Mouse (Mus musculus) embryonic facial prominence, embryonic 14.5 days (tissue): Measurements from ENCODE around the gene Nt5m. TPM values are rescaled to one million over a fixed set of nuclear protein-coding genes. Genes with fewer than 3 reads are reported as not detected.

Experiments used
- ATAC-seq: fragments of 200-750 bp; cut with Nextera tagmentation; 2 replicates; pipeline ENCODE4 v1.8.0; 2017; ENCODE audit warnings: low read depth, moderate number of reproducible peaks, moderate TSS enrichment
- DNase-seq: peaks from one replicate; pipeline ENCODE4 v3.0.0-alpha.2; 2015; ENCODE audit warnings: low spot score
- H3K27ac ChIP-seq: fragments of 300-500 bp; sonication (generic); replicated peaks from 2 replicates; pipeline ENCODE4 v1.5.1; 2014; ENCODE audit warnings: low read depth, mild to moderate bottlenecking, low read length, moderate library complexity
- H3K27me3 ChIP-seq: fragments of 300-500 bp; sonication (generic); replicated peaks from 2 replicates; pipeline ENCODE4 v1.6.1; 2014; ENCODE audit warnings: low read length; ENCODE audit not compliant: control insufficient read depth, insufficient read depth
- H3K36me3 ChIP-seq: fragments of 300-500 bp; sonication (generic); 2 replicates; pipeline ENCODE4 v1.6.1; 2014; ENCODE audit warnings: low read length, mixed read lengths; ENCODE audit not compliant: control insufficient read depth, insufficient read depth
- H3K4me1 ChIP-seq: fragments of 300-500 bp; sonication (generic); 2 replicates; pipeline ENCODE4 v1.6.1; 2014; ENCODE audit warnings: antibody characterized with exemption, low read length; ENCODE audit not compliant: control insufficient read depth, insufficient read depth
- H3K4me2 ChIP-seq: fragments of 300-500 bp; sonication (generic); 2 replicates; pipeline ENCODE4 v1.6.1; 2014; ENCODE audit warnings: low read depth, mild to moderate bottlenecking, low read length, moderate library complexity, mixed read lengths
- H3K4me3 ChIP-seq: fragments of 300-500 bp; sonication (generic); 2 replicates; pipeline ENCODE4 v1.5.1; 2014; ENCODE audit warnings: low read depth, mild to moderate bottlenecking, low read length
- H3K9ac ChIP-seq: fragments of 300-500 bp; sonication (generic); 2 replicates; pipeline ENCODE4 v1.6.1; 2014; ENCODE audit warnings: low read depth, mild to moderate bottlenecking, low read length, moderate library complexity, mixed read lengths
- H3K9me3 ChIP-seq: fragments of 300-500 bp; sonication (generic); 2 replicates; pipeline ENCODE4 v1.6.1; 2016; ENCODE audit warnings: low read length; ENCODE audit not compliant: control insufficient read depth
- WGBS: fragments of 180-500 bp; shearing (Covaris S2); extraction: QIAGEN DNeasy Blood & Tissue Kit; methylation state at CpG from one replicate; pipeline ENCODE4 v1.1.7; 2014; 5-methylcytosine and 5-hydroxymethylcytosine counted together
- polyA plus RNA-seq: library from polyadenylated mRNA; unstranded; fragments of >200 nt; fragmentation: Nextera tagmentation; extraction: Ambion mirVana; gene quantifications from 2 replicates; pipeline ENCODE4 v1.2.1, GENCODE M21; 2014

Gene Nt5m
- polyA plus RNA-seq, 1 experiment from 2014 or later, result 34.6 TPM

- Histone ChIP-seq H3K9me3 (0 out of 2 replicates have a peak, but pooled peaks cover 4% of the 10 kb centered on the region), H3K4me2 (no peak overlapping the region), H3K36me3 (no peaks in the 10 kb centered on the region), H3K27ac (no peak overlapping the region), H3K4me3 (no peak overlapping the region), H3K9ac (no peak overlapping the region), H3K27me3 (no peaks in the 10 kb centered on the region), H3K4me1 (no peaks in the 10 kb centered on the region)
- ATAC-seq, result no peak
- no peak for DNase-seq
- 79% methylated on average over 5 of the region's 5 CpGs for WGBS
Observed at GRCm38 (mm10) chr11:59888151-59888550, 48.9 kb downstream of the Nt5m start.

DNA sequence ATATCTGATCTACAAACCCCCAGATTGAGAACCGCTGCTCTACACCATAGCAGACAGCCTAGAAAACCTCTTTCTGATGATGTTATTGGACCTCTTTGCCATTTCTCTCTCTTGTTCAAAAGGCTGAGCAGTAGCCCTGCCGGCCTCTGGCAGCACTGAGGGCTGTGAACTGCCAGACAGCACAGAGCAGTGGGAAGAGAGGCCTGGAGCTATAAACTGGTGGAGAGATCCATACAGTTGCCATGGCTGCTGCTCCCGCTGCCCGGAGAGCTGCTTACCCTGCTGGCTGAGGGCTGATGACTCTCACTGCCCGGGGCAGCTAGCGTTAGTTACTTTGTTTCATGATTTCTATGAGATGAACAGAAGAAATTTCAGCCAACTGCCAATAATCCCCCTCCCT is 52.6 kb downstream of the Nt5m start:
- no peaks in the 10 kb centered on the region for H3K36me3 ChIP-seq
- no peak overlapping the region for H3K27ac ChIP-seq
- H3K9me3 ChIP-seq, result 0 out of 2 replicates have a peak, but pooled peaks cover 4% of the 10 kb centered on the region
- DNase-seq (no peak), ATAC-seq (no peak)
- WGBS, result 66% methylated on average over 6 of the region's 6 CpGs
- no peaks in the 10 kb centered on the region for H3K27me3 ChIP-seq
- no peak overlapping the region for H3K4me2 ChIP-seq
- no peak overlapping the region for H3K4me3 ChIP-seq
- no peak overlapping the region for H3K9ac ChIP-seq
- H3K4me1 ChIP-seq, result 0 out of 2 replicates have a peak, but pooled peaks cover 4% of the 10 kb centered on the region

GRCm38 (mm10) chr11:59893153-59893788 is 54.0 kb downstream of the Nt5m start:
- Histone ChIP-seq H3K27me3 (no peaks in the 10 kb centered on the region), H3K9ac (no peak overlapping the region), H3K4me1 (0 out of 2 replicates have a peak, but pooled peaks cover 4% of the 10 kb centered on the region), H3K4me2 (no peak overlapping the region), H3K36me3 (no peaks in the 10 kb centered on the region), H3K27ac (no peak overlapping the region), H3K9me3 (0 out of 2 replicates have a peak, but pooled peaks cover 4% of the 10 kb centered on the region), H3K4me3 (no peak overlapping the region)
- ATAC-seq (no peak), DNase-seq (no peak)
- WGBS, result 65% methylated on average over 10 of the region's 10 CpGs

DNA sequence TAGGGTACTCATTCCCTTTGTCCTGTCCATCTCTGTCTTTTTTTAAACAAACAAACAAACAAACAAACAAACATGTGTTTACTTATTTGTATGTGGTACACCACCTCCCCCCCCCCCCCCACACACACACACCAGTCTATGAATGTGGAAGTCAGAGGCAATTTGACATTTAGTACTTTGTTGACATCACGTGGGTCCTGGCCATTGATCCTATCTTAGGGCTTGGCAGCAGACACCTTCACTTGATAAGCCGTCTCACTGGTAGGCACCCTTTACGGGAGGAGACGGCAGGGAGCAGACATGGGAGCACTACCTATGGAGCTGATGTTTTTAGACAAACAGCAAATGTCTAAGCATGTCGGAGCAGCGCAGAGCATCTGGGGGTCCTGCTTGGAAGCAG is 55.7 kb downstream of the Nt5m start:
- Histone ChIP-seq H3K27me3 (no peaks in the 10 kb centered on the region), H3K9ac (no peak overlapping the region), H3K4me3 (no peak overlapping the region), H3K36me3 (no peaks in the 10 kb centered on the region), H3K9me3 (no peaks in the 10 kb centered on the region), H3K4me1 (0 out of 2 replicates have a peak, but pooled peaks cover 4% of the 10 kb centered on the region), H3K4me2 (no peak overlapping the region), H3K27ac (no peak overlapping the region)
- ATAC-seq (no peak), DNase-seq (no peak)
- WGBS, result 62% methylated on average over 6 of the region's 6 CpGs

- no peaks in the 10 kb centered on the region for H3K9me3 ChIP-seq
- H3K27ac ChIP-seq, result no peak overlapping the region
- H3K4me3 ChIP-seq, result no peak overlapping the region
- WGBS, result 45% methylated on average over 8 of the region's 8 CpGs
- H3K4me2 ChIP-seq, result no peak overlapping the region
- 0 out of 2 replicates have a peak, but pooled peaks cover 4% of the 10 kb centered on the region for H3K4me1 ChIP-seq
- DNase-seq (no peak), ATAC-seq (no peak)
- H3K36me3 ChIP-seq, result no peaks in the 10 kb centered on the region
- no peak overlapping the region for H3K9ac ChIP-seq
- no peaks in the 10 kb centered on the region for H3K27me3 ChIP-seq
Observed at GRCm38 (mm10) chr11:59895316-59895715, 56.1 kb downstream of the Nt5m start.

- Histone ChIP-seq H3K27me3 (no peaks in the 10 kb centered on the region), H3K27ac (no peak overlapping the region), H3K4me1 (0 out of 2 replicates have a peak, but pooled peaks cover 4% of the 10 kb centered on the region), H3K4me2 (no peak overlapping the region), H3K9me3 (no peaks in the 10 kb centered on the region), H3K9ac (no peak overlapping the region), H3K36me3 (no peaks in the 10 kb centered on the region), H3K4me3 (no peak overlapping the region)
- no peak for DNase-seq
- WGBS, result 64% methylated on average over 11 of the region's 11 CpGs
- no peak for ATAC-seq
Observed at GRCm38 (mm10) chr11:59897981-59898599, 58.8 kb downstream of the Nt5m start.

GRCm38 (mm10) chr11:59899711-59900685 is 60.8 kb downstream of the Nt5m start:
- no peaks in the 10 kb centered on the region for H3K27me3 ChIP-seq
- H3K36me3 ChIP-seq, result no peaks in the 10 kb centered on the region
- H3K9me3 ChIP-seq, result no peaks in the 10 kb centered on the region
- H3K4me1 ChIP-seq, result 0 out of 2 replicates have a peak, but pooled peaks cover 4% of the 10 kb centered on the region
- DNase-seq (peak; percentile 32), ATAC-seq (no peak)
- 52% methylated on average over 13 of the region's 13 CpGs for WGBS
- H3K4me2 ChIP-seq, result no peak overlapping the region
- H3K27ac ChIP-seq, result peak overlapping the region; percentile 44; the same call in 1 of the 2 replicates
- H3K4me3 ChIP-seq, result no peak overlapping the region
- H3K9ac ChIP-seq, result no peak overlapping the region

DNA sequence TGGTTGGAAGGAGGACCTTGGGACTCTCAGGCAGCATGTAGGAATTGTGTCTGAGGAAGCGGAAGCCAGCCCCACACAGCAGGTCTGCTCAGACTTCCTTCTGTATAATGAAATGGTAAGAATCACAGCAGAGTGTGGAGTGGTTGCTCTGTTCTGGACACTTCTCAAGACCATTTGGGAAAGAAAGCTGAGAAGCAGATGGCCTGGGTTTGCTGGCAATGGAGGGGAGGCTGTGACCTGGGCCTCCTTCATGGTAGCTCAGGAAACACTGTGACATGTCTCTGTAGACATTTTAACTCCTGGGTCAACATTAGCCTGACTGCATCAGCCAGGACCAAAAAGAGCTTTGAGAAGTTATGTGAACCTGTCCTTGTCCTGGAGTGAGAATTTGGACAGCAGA is 61.7 kb downstream of the Nt5m start:
- Histone ChIP-seq H3K4me1 (no peaks in the 10 kb centered on the region), H3K36me3 (no peaks in the 10 kb centered on the region), H3K4me2 (no peak overlapping the region), H3K9me3 (no peaks in the 10 kb centered on the region), H3K9ac (no peak overlapping the region), H3K27me3 (no peaks in the 10 kb centered on the region), H3K4me3 (no peak overlapping the region), H3K27ac (0 out of 2 replicates have a peak overlapping the region, but pooled peaks have one; percentile 15)
- ATAC-seq (no peak), DNase-seq (no peak)
- WGBS, result 73% methylated on average over 1 of the region's 1 CpGs
